ENCODE assay signal across 14 mouse cellular contexts in genomic region chr11:102068969-102069368, GRCm38 (mm10). TPM values are rescaled to one million over a fixed set of nuclear protein-coding genes. Genes with fewer than 3 reads are reported as not detected.
DNase-seq lines count a peak whose midpoint lies in the region; ATAC-seq and TF ChIP-seq lines count a peak whose summit lies in the region.
"Had no signal": no experiment of that assay in that cellular context is flagged by ENCODE, and none has a peak within 500 bp of the region (broad histone marks: within the 10 kb centered on the region; RNA-seq: fewer than 3 reads in every experiment).

No protein-coding gene starts in this region.

- intact Hi-C loops in heart, adult 2 months (cut with DNase I): no loop called here

- H3K4me2 ChIP-seq in CH12.LX (ENCODE audit: insufficient read depth, low read depth, poor library complexity, severe bottlenecking): no peak overlapping the region
- H3K4me2 ChIP-seq in hindbrain, embryonic 14.5 days (replicated peaks): no peak overlapping the region
- no peak overlapping the region for H3K4me2 ChIP-seq in heart, embryonic 12.5 days
- H3K4me2 ChIP-seq: hindbrain, embryonic 15.5 days; neural tube, embryonic 13.5 days had no signal

- TF ChIP-seq EP300 in heart, adult 2 months (IDR thresholded peaks at IDR 0.05; ENCODE audit: insufficient read depth, low read depth, low read length): no peak
- TF ChIP-seq EP300 in CH12.LX (IDR thresholded peaks at IDR 0.05; ENCODE audit: low read length): no peak

- WGBS in heart, adult 2 months: 69% methylated on average over 2 of the region's 2 CpGs
- WGBS in hindbrain, embryonic 14.5 days: 40% methylated on average over 2 of the region's 2 CpGs
- WGBS in heart, embryonic 12.5 days: 33% methylated on average over 2 of the region's 2 CpGs

- no peaks in the 10 kb centered on the region for H3K4me1 ChIP-seq in heart, adult 2 months (ENCODE audit: control insufficient read depth, insufficient read depth, low read length)
- H3K4me1 ChIP-seq in CH12.LX (ENCODE audit: control insufficient read depth in 1 of 2, insufficient read depth in 2 of 2): peaks cover under 1 to 3% of the 10 kb centered on the region in 2 experiments; a peak in 3 of 4 replicates
- H3K4me1 ChIP-seq in hindbrain, embryonic 14.5 days (replicated peaks; ENCODE audit: control insufficient read depth, insufficient read depth, low read length): peaks cover 9% of the 10 kb centered on the region; the same call in 1 of the 2 replicates
- H3K4me1 ChIP-seq in heart, embryonic 12.5 days (replicated peaks): peaks cover 7% of the 10 kb centered on the region
- H3K4me1 ChIP-seq: megakaryocyte, embryonic 14.5 days had no signal

- no peak overlapping the region for H3K27ac ChIP-seq in heart, adult 2 months
- H3K27ac ChIP-seq in CH12.LX (ENCODE audit: insufficient read depth, low read depth): no peak overlapping the region
- no peak overlapping the region for H3K27ac ChIP-seq in hindbrain, embryonic 14.5 days
- no peak overlapping the region for H3K27ac ChIP-seq in heart, embryonic 12.5 days (ENCODE audit: poor library complexity, severe bottlenecking)
- H3K27ac ChIP-seq: hindbrain, embryonic 15.5 days; neural tube, embryonic 13.5 days had no signal

- ATAC-seq in hindbrain, embryonic 14.5 days (ENCODE audit: low FRiP score): no peak
- ATAC-seq in heart, embryonic 12.5 days (ENCODE audit: insufficient number of reproducible peaks, low FRiP score): no peak

- in situ Hi-C loops in CH12.LX (cut with MboI; ENCODE audit: low pct_ligation_motif_present, low pct_unique_long_range_greater_than_20kb, low sequenced_read_pairs): loop anchor here (5.0 kb wide), 1 partner anchor 68 kb away; no protein-coding TSS in a partner anchor

- no peak overlapping the region for H3K4me3 ChIP-seq in heart, adult 2 months
- no peak overlapping the region for H3K4me3 ChIP-seq in CH12.LX (replicated peaks in 1 of 3; ENCODE audit: low read depth in 2 of 3, low read length in 2 of 3, poor library complexity in 1 of 3)
- no peak overlapping the region for H3K4me3 ChIP-seq in hindbrain, embryonic 14.5 days (replicated peaks; ENCODE audit: low read length)
- no peak overlapping the region for H3K4me3 ChIP-seq in heart, embryonic 12.5 days
- H3K4me3 ChIP-seq: hindbrain, embryonic 15.5 days; megakaryocyte, embryonic 14.5 days; neural tube, embryonic 13.5 days had no signal

- dilution Hi-C loops in CH12.LX (cut with MboI; ENCODE audit: extremely low pct_ligation_motif_present, extremely low pct_unique_long_range_greater_than_20kb, low sequenced_read_pairs): no loop called here

- H3K27me3 ChIP-seq in heart, adult 2 months (ENCODE audit: control insufficient read depth, insufficient read depth, low read length): no peaks in the 10 kb centered on the region
- peaks cover 65% of the 10 kb centered on the region for H3K27me3 ChIP-seq in CH12.LX (replicated peaks)
- no peaks in the 10 kb centered on the region for H3K27me3 ChIP-seq in hindbrain, embryonic 14.5 days (ENCODE audit: control insufficient read depth, insufficient read depth, low read length)
- no peaks in the 10 kb centered on the region for H3K27me3 ChIP-seq in heart, embryonic 12.5 days (replicated peaks)
- H3K27me3 ChIP-seq: hindbrain, embryonic 15.5 days; neural tube, embryonic 13.5 days had no signal

- H3K79me2 ChIP-seq in heart, adult 2 months (replicated peaks; ENCODE audit: control insufficient read depth, insufficient read depth, low read length): no peaks in the 10 kb centered on the region
- no peaks in the 10 kb centered on the region for H3K79me2 ChIP-seq in CH12.LX (replicated peaks; ENCODE audit: control insufficient read depth, extremely low read depth, insufficient read depth, poor library complexity, severe bottlenecking)

- H3K36me3 ChIP-seq in heart, adult 2 months (ENCODE audit: control insufficient read depth, insufficient read depth, low read length): no peaks in the 10 kb centered on the region
- H3K36me3 ChIP-seq in CH12.LX (replicated peaks in 1 of 2; ENCODE audit: control insufficient read depth in 1 of 2, insufficient read depth in 1 of 2, low read length in 1 of 2): no peaks in the 10 kb centered on the region
- peaks cover 6% of the 10 kb centered on the region; the same call in 1 of the 2 replicates for H3K36me3 ChIP-seq in hindbrain, embryonic 14.5 days (replicated peaks; ENCODE audit: control insufficient read depth, insufficient read depth)
- peaks cover 11% of the 10 kb centered on the region for H3K36me3 ChIP-seq in heart, embryonic 12.5 days

- H3K9ac ChIP-seq in heart, adult 2 months (ENCODE audit: low read depth, low read length): no peak overlapping the region
- no peak overlapping the region for H3K9ac ChIP-seq in CH12.LX (ENCODE audit: insufficient read depth, low read depth)
- H3K9ac ChIP-seq in hindbrain, embryonic 14.5 days: no peak overlapping the region
- no peak overlapping the region for H3K9ac ChIP-seq in heart, embryonic 12.5 days
- H3K9ac ChIP-seq: hindbrain, embryonic 15.5 days; neural tube, embryonic 13.5 days had no signal

- no peaks in the 10 kb centered on the region for H3K9me3 ChIP-seq in CH12.LX (replicated peaks; ENCODE audit: low read length)
- no peaks in the 10 kb centered on the region for H3K9me3 ChIP-seq in hindbrain, embryonic 14.5 days (ENCODE audit: control insufficient read depth, low read length)
- no peaks in the 10 kb centered on the region for H3K9me3 ChIP-seq in heart, embryonic 12.5 days (replicated peaks)
- H3K9me3 ChIP-seq: hindbrain, embryonic 15.5 days; megakaryocyte, embryonic 14.5 days; neural tube, embryonic 13.5 days had no signal

- TF ChIP-seq RAD21 in CH12.LX (IDR thresholded peaks at IDR 0.05; ENCODE audit: low read depth, low read length): peak; percentile 85

- DNase-seq in heart, adult 2 months: no peak
- no peak for DNase-seq in heart, adult 11 months
- DNase-seq in 3T3-L1 (ENCODE audit: low read depth, low spot score) (peak; percentile 25), CH12.LX (ENCODE audit: extremely low read depth) (peak; percentile 36)
- DNase-seq in embryo, embryonic 10.5 days (ENCODE audit: low spot score): peak; percentile 59
- no peak for DNase-seq in hindbrain, embryonic 14.5 days (ENCODE audit: low spot score)
- DNase-seq in testis, postnatal 14 days (ENCODE audit: low spot score): no peak
- DNase-seq: gastrocnemius, postnatal 36 days; kidney, postnatal 4 days had no signal

- TF ChIP-seq CTCF in heart, adult 2 months (IDR thresholded peaks at IDR 0.05): peak; percentile 54
- peak; percentile 37 to 87; a peak in 3 of 4 replicates for TF ChIP-seq CTCF in CH12.LX (conservative IDR thresholded peaks at IDR 0.05 in 1 of 2, IDR thresholded peaks at IDR 0.05 in 1 of 2; ENCODE audit: low read depth in 2 of 2, low read length in 2 of 2)

- no peak for TF ChIP-seq POLR2A in heart, adult 2 months (IDR thresholded peaks at IDR 0.05; ENCODE audit: insufficient read depth, low read depth, low read length)
- no peak for TF ChIP-seq POLR2A in CH12.LX (IDR thresholded peaks at IDR 0.05; ENCODE audit: low read depth, low read length)

TF ChIP-seq in CH12.LX, 34 proteins besides CTCF, POLR2A, EP300 and RAD21:
- TF ChIP-seq ZC3H11A (IDR thresholded peaks at IDR 0.05; ENCODE audit: low read depth, low read length): 0 out of 2 replicates have a peak, but pooled peaks have one; percentile 8
- peak; percentile 83 for TF ChIP-seq SMC3 (IDR thresholded peaks at IDR 0.05; ENCODE audit: low read depth, low read length)
- no peak for TF ChIP-seq KAT2A (IDR thresholded peaks at IDR 0.05; ENCODE audit: insufficient replicate concordance, low read length)
TF ChIP-seq in CH12.LX: peak in this region for 2.

RNA-seq across cellular contexts. Expression of gene Mpp2, which starts 19.3 kb away (rescaled TPM):
- total RNA-seq in heart, adult 2 months (2021): 1 to 10 TPM; 2.3 to 2.6 TPM
- 5.3 and 5.6 TPM in 2 replicates for polyA plus RNA-seq in heart, adult 2 months (2012; rRNA removed)
- total RNA-seq in CH12.LX (2012; rRNA removed) (1.4 and 3.1 TPM in 2 replicates), CH12.LX (2014; rRNA removed) (0.35 and 0.46 TPM in 2 replicates)
- polyA plus RNA-seq in CH12.LX (2012; ENCODE audit: insufficient read length, low read depth): 0.76 and 0.83 TPM in 2 replicates
- polyA plus RNA-seq in hindbrain, embryonic 14.5 days (2014; fragmentation: Nextera tagmentation; extraction: Ambion mirVana): 24.3 and 24.6 TPM in 2 replicates
- 15.4 and 17.8 TPM in 2 replicates for polyA plus RNA-seq in heart, embryonic 12.5 days (2016; fragmentation: Nextera tagmentation; extraction: Ambion mirVana)

RNA-seq across cellular contexts. Expression of gene Cd300lg, which starts 27.7 kb away (rescaled TPM):
- 10 to 100 TPM; 51.6 to 70.1 TPM for total RNA-seq in heart, adult 2 months (2021)
- polyA plus RNA-seq in heart, adult 2 months (2012; rRNA removed): 102 and 143 TPM in 2 replicates
- not detected in 2 replicates for total RNA-seq in CH12.LX (2012; rRNA removed)
- total RNA-seq in CH12.LX (2014; rRNA removed): not detected in 2 replicates
- not detected in 2 replicates for polyA plus RNA-seq in CH12.LX (2012; ENCODE audit: insufficient read length, low read depth)
- 0.27 TPM in 1 of 2 replicates, not detected in the other for polyA plus RNA-seq in hindbrain, embryonic 14.5 days (2014; fragmentation: Nextera tagmentation; extraction: Ambion mirVana)
- 1.6 and 1.9 TPM in 2 replicates for polyA plus RNA-seq in heart, embryonic 12.5 days (2016; fragmentation: Nextera tagmentation; extraction: Ambion mirVana)

RNA-seq across cellular contexts. Expression of gene Ppy, which starts 32.1 kb away (rescaled TPM):
- total RNA-seq in heart, adult 2 months (2021): not detected
- not detected in 2 replicates for polyA plus RNA-seq in heart, adult 2 months (2012; rRNA removed)
- total RNA-seq in CH12.LX (2012; rRNA removed) (not detected in 2 replicates), CH12.LX (2014; rRNA removed) (not detected in 2 replicates)
- polyA plus RNA-seq in CH12.LX (2012; ENCODE audit: insufficient read length, low read depth): not detected in 2 replicates
- not detected in 2 replicates for polyA plus RNA-seq in hindbrain, embryonic 14.5 days (2014; fragmentation: Nextera tagmentation; extraction: Ambion mirVana)
- polyA plus RNA-seq in heart, embryonic 12.5 days (2016; fragmentation: Nextera tagmentation; extraction: Ambion mirVana): not detected in 2 replicates
- total RNA-seq: gastrocnemius, postnatal 36 days had no signal
- polyA plus RNA-seq: hindbrain, embryonic 15.5 days; limb, embryonic 11.5 days; neural tube, embryonic 13.5 days had no signal

RNA-seq across cellular contexts. Expression of gene Pyy, which starts 38.7 kb away (rescaled TPM):
- not detected for total RNA-seq in heart, adult 2 months (2021)
- polyA plus RNA-seq in heart, adult 2 months (2012; rRNA removed): not detected in 2 replicates
- total RNA-seq in CH12.LX (2012; rRNA removed): not detected in 2 replicates
- not detected in 2 replicates for total RNA-seq in CH12.LX (2014; rRNA removed)
- polyA plus RNA-seq in CH12.LX (2012; ENCODE audit: insufficient read length, low read depth): not detected in 2 replicates
- 4.3 and 4.4 TPM in 2 replicates for polyA plus RNA-seq in hindbrain, embryonic 14.5 days (2014; fragmentation: Nextera tagmentation; extraction: Ambion mirVana)
- polyA plus RNA-seq in heart, embryonic 12.5 days (2016; fragmentation: Nextera tagmentation; extraction: Ambion mirVana): not detected in 2 replicates
- total RNA-seq: gastrocnemius, postnatal 36 days had no signal
- polyA plus RNA-seq: limb, embryonic 11.5 days; neural tube, embryonic 13.5 days had no signal

RNA-seq across cellular contexts. Expression of gene Mpp3, which starts 40.7 kb away (rescaled TPM):
- total RNA-seq in heart, adult 2 months (2021): 1 to 10 TPM; 1.4 to 1.5 TPM
- 4.5 and 5.3 TPM in 2 replicates for polyA plus RNA-seq in heart, adult 2 months (2012; rRNA removed)
- total RNA-seq in CH12.LX (2012; rRNA removed) (3.8 and 4.6 TPM in 2 replicates), CH12.LX (2014; rRNA removed) (0.12 and 0.15 TPM in 2 replicates)
- 0.30 and 0.31 TPM in 2 replicates for polyA plus RNA-seq in CH12.LX (2012; ENCODE audit: insufficient read length, low read depth)
- polyA plus RNA-seq in hindbrain, embryonic 14.5 days (2014; fragmentation: Nextera tagmentation; extraction: Ambion mirVana): 53.5 and 57.2 TPM in 2 replicates
- polyA plus RNA-seq in heart, embryonic 12.5 days (2016; fragmentation: Nextera tagmentation; extraction: Ambion mirVana): 4.1 and 4.5 TPM in 2 replicates

Comparison
In these comparisons a context has a peak if more than half of its experiments do, and no peak if none do; other contexts are left out.
1. RNA of gene Cd300lg, which starts 27.7 kb away (polyA plus RNA-seq): 102 to 143 TPM in heart, adult 2 months; 1.6 to 1.9 TPM in heart, embryonic 12.5 days, 0.27 TPM in hindbrain, embryonic 14.5 days and not detected in CH12.LX; every median in the first group is over 10 times any median in the second.
2. DNase-seq: peak in 3T3-L1 (single experiment), CH12.LX (single experiment) and embryo, embryonic 10.5 days (single experiment); none in heart, adult 2 months (0 of 2), heart, adult 11 months (single experiment), hindbrain, embryonic 14.5 days (single experiment) and testis, postnatal 14 days (single experiment).